Mouse (Mus musculus) urinary bladder, postnatal 36 days (tissue): ENCODE data around the gene Prg2.

Experiments
- DNase-seq, 2 experiments: peaks; one replicate each; pipeline ENCODE4 v3.0.0; 2022; ENCODE audit warnings: low spot score in 2 of 2, mixed read lengths in 1 of 2

Gene Prg2

GRCm38 (mm10) chr2:85029897-85030296 lies 49.6 kb downstream of the Prg2 start:
- DNase-seq, result no peak

DNA sequence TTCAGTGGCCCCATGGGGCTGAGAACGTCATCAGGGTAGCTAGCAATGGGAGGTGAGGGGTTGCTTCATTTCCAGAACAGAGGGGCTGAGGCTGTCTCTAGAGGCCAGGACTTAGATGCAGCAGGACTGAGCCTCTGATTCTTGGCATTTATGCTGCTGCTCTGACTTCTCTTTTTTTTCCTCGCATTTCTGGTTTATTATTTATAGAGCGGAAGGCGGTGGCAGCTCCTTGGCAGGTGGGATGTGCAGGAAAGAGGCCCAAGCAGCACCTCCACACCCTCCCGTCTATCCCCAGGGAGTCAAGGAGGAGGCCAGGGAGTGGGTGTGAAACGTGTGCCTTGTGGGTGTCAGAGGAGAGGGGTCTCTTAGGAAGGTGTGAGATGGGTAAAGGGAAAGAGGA lies 50.7 kb downstream of the Prg2 start:
- DNase-seq, result no peak

- no peak for DNase-seq
Measured at GRCm38 (mm10) chr2:85033121-85033520, 52.9 kb downstream of the Prg2 start.
